8 mouse cellular contexts compared by ENCODE assay signal in the genomic region with DNA sequence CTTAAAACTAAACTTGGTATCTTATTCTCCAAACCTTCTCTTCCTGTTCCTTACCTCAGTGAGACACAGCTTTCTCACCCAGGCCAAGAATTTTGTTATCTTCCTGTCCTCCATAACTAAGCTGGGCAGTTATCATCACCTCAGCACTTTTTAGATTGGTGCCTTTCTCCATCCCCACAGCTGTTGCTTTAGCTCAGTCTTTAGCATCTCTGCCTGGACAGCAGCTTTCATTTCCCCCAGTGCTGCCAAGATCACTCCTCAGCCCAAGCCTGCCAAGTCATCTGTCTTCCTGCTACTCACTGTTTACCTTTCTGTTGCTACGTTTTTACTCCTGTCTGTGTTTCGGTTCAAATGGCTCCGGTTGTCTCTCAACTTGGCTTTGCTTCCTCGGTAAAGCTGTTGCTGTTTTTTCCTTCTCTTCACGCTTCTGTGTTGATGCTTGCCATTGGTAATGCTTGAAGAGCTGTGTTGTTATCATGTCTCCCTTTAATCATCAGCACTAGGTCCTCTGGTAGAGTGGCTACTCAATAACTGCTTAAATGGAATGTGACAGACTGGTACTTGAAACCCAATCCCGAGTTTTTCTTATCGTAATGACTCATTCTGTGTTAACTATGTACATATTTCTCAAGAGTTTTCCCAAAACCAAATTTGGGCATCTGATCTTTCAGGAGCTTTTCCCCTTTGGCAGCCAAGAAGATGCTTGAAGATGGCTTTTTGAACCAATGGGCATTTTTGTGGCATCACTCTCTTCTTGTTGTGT. TPM values are rescaled to one million over a fixed set of nuclear protein-coding genes. Genes with fewer than 3 reads are reported as not detected.
DNase-seq lines count a peak whose midpoint lies in the region; ATAC-seq and TF ChIP-seq lines count a peak whose summit lies in the region.

No protein-coding gene starts in this region.

- H3K4me3 ChIP-seq in hindbrain, postnatal 0 days (ENCODE audit: low read length): no peak overlapping the region
- H3K4me3 ChIP-seq in hindbrain, embryonic 14.5 days (replicated peaks; ENCODE audit: low read length): no peak overlapping the region
- H3K4me3 ChIP-seq in MEL (ENCODE audit: control insufficient read depth in 1 of 2, insufficient read depth in 1 of 2, low read depth in 2 of 2, low read length in 2 of 2) (peak overlapping the region; percentile 26 to 38; a peak in 3 of 4 replicates), myocyte (peak overlapping the region; percentile 12)
- peak overlapping the region; percentile 64 for H3K4me3 ChIP-seq in embryonic fibroblast, embryonic 13.5 days (ENCODE audit: insufficient read depth, low read length)

- H3K9ac ChIP-seq in hindbrain, postnatal 0 days (replicated peaks; ENCODE audit: low read length): no peak overlapping the region
- H3K9ac ChIP-seq in hindbrain, embryonic 14.5 days: no peak overlapping the region
- H3K9ac ChIP-seq in MEL (ENCODE audit: control insufficient read depth, low read depth, low read length, poor library complexity, severe bottlenecking): 0 out of 2 replicates have a peak overlapping the region, but pooled peaks have one; percentile 5

- ATAC-seq in hindbrain, postnatal 0 days: no peak
- no peak for ATAC-seq in hindbrain, embryonic 14.5 days (ENCODE audit: low FRiP score)

- TF ChIP-seq EP300 in MEL (IDR thresholded peaks at IDR 0.05; ENCODE audit: low read depth in 1 of 2, low read length in 2 of 2): peak; percentile 42 to 53; a peak in 2 of 4 replicates

- WGBS in hindbrain, postnatal 0 days: 45% methylated on average over 7 of the region's 7 CpGs
- 66% methylated on average over 7 of the region's 7 CpGs for WGBS in hindbrain, embryonic 14.5 days

- no peak for TF ChIP-seq CTCF in hindbrain, postnatal 0 days (IDR thresholded peaks at IDR 0.05; ENCODE audit: low read depth)
- no peak for TF ChIP-seq CTCF in MEL (IDR thresholded peaks at IDR 0.05 in 2 of 3, conservative IDR thresholded peaks at IDR 0.05 in 1 of 3; ENCODE audit: control insufficient read depth in 1 of 3, insufficient read depth in 1 of 3, low read depth in 2 of 3, low read length in 3 of 3, poor library complexity in 1 of 3, severe bottlenecking in 1 of 3)
- TF ChIP-seq CTCF in embryonic fibroblast, embryonic 13.5 days (IDR thresholded peaks at IDR 0.05; ENCODE audit: borderline replicate concordance, insufficient read depth, low read length): no peak

- no peaks in the 10 kb centered on the region for H3K79me2 ChIP-seq in MEL (ENCODE audit: control insufficient read depth, insufficient read depth, low read length, poor library complexity)
- H3K79me2 ChIP-seq in myocyte (ENCODE audit: control insufficient read depth, insufficient read depth): peaks cover 22% of the 10 kb centered on the region

- H3K9me3 ChIP-seq in hindbrain, postnatal 0 days (ENCODE audit: low read length): no peaks in the 10 kb centered on the region
- H3K9me3 ChIP-seq in hindbrain, embryonic 14.5 days (ENCODE audit: control insufficient read depth, low read length): no peaks in the 10 kb centered on the region
- no peaks in the 10 kb centered on the region for H3K9me3 ChIP-seq in MEL (replicated peaks; ENCODE audit: insufficient read depth, low read length)

- H3K27ac ChIP-seq in hindbrain, postnatal 0 days: 0 out of 2 replicates have a peak overlapping the region, but pooled peaks have one; percentile 11
- H3K27ac ChIP-seq in hindbrain, embryonic 14.5 days: no peak overlapping the region
- peak overlapping the region; percentile 74 for H3K27ac ChIP-seq in MEL (ENCODE audit: control insufficient read depth, low read depth, low read length)
- peak overlapping the region; percentile 87 for H3K27ac ChIP-seq in embryonic fibroblast, embryonic 13.5 days (ENCODE audit: insufficient read depth, low read length)

- no peak for TF ChIP-seq POLR2A in MEL (IDR thresholded peaks at IDR 0.05; ENCODE audit: control insufficient read depth in 1 of 2, insufficient read depth in 1 of 2, low read depth in 1 of 2, low read length in 2 of 2, poor library complexity in 1 of 2)
- TF ChIP-seq POLR2A in embryonic fibroblast, embryonic 13.5 days (IDR thresholded peaks at IDR 0.05; ENCODE audit: low read depth, low read length): no peak
- TF ChIP-seq POLR2A in myocyte (IDR thresholded peaks at IDR 0.05; ENCODE audit: insufficient read length, low read depth): no peak

- H3K27me3 ChIP-seq in hindbrain, postnatal 0 days (ENCODE audit: insufficient read depth, low read length): no peaks in the 10 kb centered on the region
- H3K27me3 ChIP-seq in hindbrain, embryonic 14.5 days (ENCODE audit: control insufficient read depth, insufficient read depth, low read length): no peaks in the 10 kb centered on the region
- H3K27me3 ChIP-seq in MEL (ENCODE audit: control insufficient read depth in 1 of 2, insufficient read depth in 2 of 2, low read length in 2 of 2) (no peaks in the 10 kb centered on the region), myocyte (ENCODE audit: control insufficient read depth, insufficient read depth, insufficient read length) (no peaks in the 10 kb centered on the region)

- no peaks in the 10 kb centered on the region for H3K36me3 ChIP-seq in hindbrain, postnatal 0 days (ENCODE audit: insufficient read depth, low read length)
- no peaks in the 10 kb centered on the region for H3K36me3 ChIP-seq in hindbrain, embryonic 14.5 days (replicated peaks; ENCODE audit: control insufficient read depth, insufficient read depth)
- H3K36me3 ChIP-seq in MEL (ENCODE audit: control insufficient read depth in 1 of 2, insufficient read depth in 2 of 2, low read length in 2 of 2) (peaks cover 0 to 33% of the 10 kb centered on the region in 2 experiments; a peak in 2 of 4 replicates), myocyte (ENCODE audit: control insufficient read depth, insufficient read depth) (no peaks in the 10 kb centered on the region)

- no peak overlapping the region for H3ac ChIP-seq in myocyte (ENCODE audit: control insufficient read depth, insufficient read length)

- H3K4me2 ChIP-seq in hindbrain, postnatal 0 days (ENCODE audit: low read depth, low read length): no peak overlapping the region; the same call in 1 of the 2 replicates
- H3K4me2 ChIP-seq in hindbrain, embryonic 14.5 days (replicated peaks): no peak overlapping the region
- peak overlapping the region; percentile 93 for H3K4me2 ChIP-seq in myocyte (ENCODE audit: low read depth)

- DNase-seq in hindbrain, postnatal 0 days (ENCODE audit: low spot score): peak; percentile 53
- DNase-seq in hindbrain, embryonic 14.5 days (ENCODE audit: low spot score): no peak
- peak; percentile 67 for DNase-seq in MEL (ENCODE audit: low read depth, low spot score)
- peak; percentile 36 to 38 for DNase-seq in heart, postnatal 10 days
- DNase-seq in right cerebral cortex, postnatal 4 days: no peak
- DNase-seq in thymus, postnatal 36 days: no peak

- H3K4me1 ChIP-seq in hindbrain, postnatal 0 days (ENCODE audit: insufficient read depth, low read length): peaks cover 7% of the 10 kb centered on the region; the same call in 1 of the 2 replicates
- peaks cover 14% of the 10 kb centered on the region; the same call in 1 of the 2 replicates for H3K4me1 ChIP-seq in hindbrain, embryonic 14.5 days (replicated peaks; ENCODE audit: control insufficient read depth, insufficient read depth, low read length)
- H3K4me1 ChIP-seq in MEL (ENCODE audit: control insufficient read depth in 1 of 2, insufficient read depth in 2 of 2, low read length in 2 of 2): peaks cover 25 to 26% of the 10 kb centered on the region in 2 experiments
- H3K4me1 ChIP-seq in embryonic fibroblast, embryonic 13.5 days (ENCODE audit: control insufficient read depth, insufficient read depth, low read length): peaks cover 9% of the 10 kb centered on the region

- no peak for TF ChIP-seq RAD21 in MEL (IDR thresholded peaks at IDR 0.05; ENCODE audit: low read depth, low read length)

- intact Hi-C loops in heart, postnatal 10 days (cut with DNase I): no loop called here

TF ChIP-seq in MEL, 35 proteins besides CTCF, POLR2A, EP300 and RAD21 (continues in another document):
- TF ChIP-seq MAZ (IDR thresholded peaks at IDR 0.05; ENCODE audit: low read depth, low read length): no peak; the same call in 1 of the 2 replicates
- TF ChIP-seq TCF12 (IDR thresholded peaks at IDR 0.05; ENCODE audit: low read depth, low read length): peak; percentile 66; the same call in 1 of the 2 replicates
- TF ChIP-seq POLR2AphosphoS2 (IDR thresholded peaks at IDR 0.05; ENCODE audit: low read length): no peak
- no peak for TF ChIP-seq E2F4 (IDR thresholded peaks at IDR 0.05; ENCODE audit: borderline replicate concordance, low read depth, low read length)
- TF ChIP-seq UBTF (IDR thresholded peaks at IDR 0.05; ENCODE audit: borderline replicate concordance, insufficient read depth, low read depth, low read length): no peak
- no peak for TF ChIP-seq MYC (IDR thresholded peaks at IDR 0.05; ENCODE audit: low read depth, low read length)
- TF ChIP-seq MYB (IDR thresholded peaks at IDR 0.05; ENCODE audit: low read depth, low read length): no peak
- no peak for TF ChIP-seq KAT2A (conservative IDR thresholded peaks at IDR 0.05; ENCODE audit: low read depth, low read length)

TF ChIP-seq in myocyte, 11 proteins besides CTCF, POLR2A, EP300 and RAD21:
- peak in 2 of 3 experiments; percentile 66 to 72 for TF ChIP-seq MYOD1 (IDR thresholded peaks at IDR 0.05; ENCODE audit: control insufficient read depth in 1 of 3, insufficient read length in 2 of 3, low read depth in 2 of 3)
- peak; percentile 14 for TF ChIP-seq SRF (IDR thresholded peaks at IDR 0.05; ENCODE audit: control insufficient read depth, insufficient read length, low read depth)
- TF ChIP-seq USF1 (IDR thresholded peaks at IDR 0.05; ENCODE audit: low read depth): no peak
- TF ChIP-seq E2F4 (IDR thresholded peaks at IDR 0.05; ENCODE audit: insufficient read depth): no peak
- TF ChIP-seq CEBPB (IDR thresholded peaks at IDR 0.05; ENCODE audit: insufficient read depth, poor library complexity, severe bottlenecking): peak; percentile 52; the same call in 1 of the 2 replicates
- TF ChIP-seq REST (IDR thresholded peaks at IDR 0.05; ENCODE audit: insufficient read depth, insufficient read length): no peak

RNA-seq across cellular contexts. Expression of gene Fam168a, which starts 26.8 kb away (rescaled TPM):
- total RNA-seq in hindbrain, postnatal 0 days (2014; rRNA removed): 123 and 162 TPM in 2 replicates
- 98.2 and 116 TPM in 2 replicates for polyA plus RNA-seq in hindbrain, postnatal 0 days (2015; fragmentation: Nextera tagmentation; extraction: Ambion mirVana)
- 117 and 124 TPM in 2 replicates for polyA plus RNA-seq in hindbrain, embryonic 14.5 days (2014; fragmentation: Nextera tagmentation; extraction: Ambion mirVana)
- 3.1 and 3.2 TPM in 2 replicates for total RNA-seq in MEL (2012; rRNA removed)
- polyA plus RNA-seq in MEL (2012; ENCODE audit: insufficient read depth in 1 of 2, insufficient read length in 2 of 2, low read depth in 1 of 2, low replicate concordance in 2 of 2, missing spikeins in 1 of 2) (10 to 100 TPM in 1 of 2 experiments, not detected in 1; 19.2 TPM), myocyte (2012; fragmentation: generic; extraction: Trizol) (21.7 TPM)
- 53.6 and 58.0 TPM in 2 replicates for polyA plus RNA-seq in embryonic fibroblast, embryonic 13.5 days (2011; ENCODE audit: insufficient read length, low read depth, missing spikeins)
- total RNA-seq in heart, postnatal 10 days (2021): 10 to 100 TPM; 52.7 to 53.7 TPM

Comparison
In these comparisons a context has a peak if more than half of its experiments do, and no peak if none do; other contexts are left out.
1. DNase-seq: peak in hindbrain, postnatal 0 days (single experiment), MEL (single experiment) and heart, postnatal 10 days (2 of 2); none in hindbrain, embryonic 14.5 days (single experiment), right cerebral cortex, postnatal 4 days (single experiment) and thymus, postnatal 36 days (0 of 2).
2. H3K4me3 ChIP-seq: peak in MEL (2 of 2), embryonic fibroblast, embryonic 13.5 days (single experiment) and myocyte (single experiment); none in hindbrain, postnatal 0 days (single experiment) and hindbrain, embryonic 14.5 days (single experiment).